In the genomic region with DNA sequence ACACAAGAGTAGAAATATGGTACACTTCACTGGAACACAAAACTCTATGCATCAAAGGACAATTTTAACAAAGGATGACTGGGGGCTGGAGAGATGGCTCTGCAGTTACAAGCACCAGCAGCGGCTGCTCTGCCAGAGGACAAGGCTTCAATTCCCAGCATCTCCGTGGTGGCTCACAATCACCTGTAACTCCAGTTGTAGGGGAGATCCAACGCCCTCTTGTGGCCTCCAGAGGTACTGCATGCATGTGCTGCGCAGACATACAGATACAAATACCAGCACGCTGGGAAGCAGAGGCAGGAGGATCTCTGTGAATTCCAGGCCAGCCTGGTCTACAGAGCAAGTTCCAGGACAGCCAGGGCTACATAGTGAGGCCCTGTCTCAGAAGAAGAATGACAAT, we compare ENCODE assay signal across 8 mouse cellular contexts. TPM values are rescaled to one million over a fixed set of nuclear protein-coding genes. Genes with fewer than 3 reads are reported as not detected.
A peak's percentile ranks its signal among the peaks of the same experiment; 100 is the strongest.
DNase-seq lines count a peak whose midpoint lies in the region; ATAC-seq and TF ChIP-seq lines count a peak whose summit lies in the region.

No protein-coding gene starts in this region.

- peak; percentile 75 for DNase-seq in CD4-positive, CD25-positive, alpha-beta regulatory T cell, adult 2 months (ENCODE audit: low read depth, low spot score)
- peak; percentile 89 for DNase-seq in midbrain, embryonic 11.5 days (ENCODE audit: low spot score, missing footprints)
- DNase-seq in midbrain, embryonic 14.5 days = no peak
- no peak for DNase-seq in liver, adult 2 months (ENCODE audit: extremely low read depth, low read depth, low spot score)
- no peak for DNase-seq in yolk sac, embryonic 10.5 days (ENCODE audit: low spot score)

- 62% methylated on average over 5 of the region's 5 CpGs for whole genome bisulfite sequencing in midbrain, embryonic 11.5 days
- 55% methylated on average over 5 of the region's 5 CpGs for WGBS in midbrain, embryonic 14.5 days
- 62% methylated on average over 5 of the region's 5 CpGs for WGBS in liver, adult 2 months

- peak; percentile 88 for TF ChIP-seq CTCF in liver, adult 2 months (IDR thresholded peaks at IDR 0.05; ENCODE audit: low read depth, low read length)
- TF ChIP-seq CTCF in testis, adult 2 months (IDR thresholded peaks at IDR 0.05; ENCODE audit: control insufficient read depth, insufficient read depth, insufficient replicate concordance, low read depth, low read length) = peak; percentile 98; the same call in 1 of the 2 replicates

- H3K36me3 ChIP-seq in midbrain, embryonic 11.5 days (ENCODE audit: control insufficient read depth, insufficient read depth, low read length) = no peaks in the 10 kb centered on the region
- no peaks in the 10 kb centered on the region for H3K36me3 ChIP-seq in midbrain, embryonic 14.5 days (ENCODE audit: control insufficient read depth, insufficient read depth, low read length)
- H3K36me3 ChIP-seq in liver, adult 2 months (ENCODE audit: control insufficient read depth, insufficient read depth, low read length) = no peaks in the 10 kb centered on the region
- no peaks in the 10 kb centered on the region for H3K36me3 ChIP-seq in testis, adult 2 months (ENCODE audit: control insufficient read depth, insufficient read depth, low read length)

- no peaks in the 10 kb centered on the region for H3K27me3 ChIP-seq in midbrain, embryonic 11.5 days (ENCODE audit: control insufficient read depth, insufficient read depth, low read length)
- H3K27me3 ChIP-seq in midbrain, embryonic 14.5 days (ENCODE audit: control insufficient read depth, insufficient read depth, low read length) = no peaks in the 10 kb centered on the region
- no peaks in the 10 kb centered on the region for H3K27me3 ChIP-seq in liver, adult 2 months (ENCODE audit: control insufficient read depth, insufficient read depth, low read length)
- no peaks in the 10 kb centered on the region for H3K27me3 ChIP-seq in testis, adult 2 months (ENCODE audit: control insufficient read depth, insufficient read depth, low read length)

- ATAC-seq in CD4-positive, CD25-positive, alpha-beta regulatory T cell, adult 4 months = no peak
- no peak for ATAC-seq in midbrain, embryonic 11.5 days (ENCODE audit: low FRiP score)
- ATAC-seq in midbrain, embryonic 14.5 days (ENCODE audit: low FRiP score, low TSS enrichment) = no peak
- ATAC-seq in frontal cortex, adult (ENCODE audit: low TSS enrichment) = no peak

- no peaks in the 10 kb centered on the region for H3K9me3 ChIP-seq in midbrain, embryonic 11.5 days (ENCODE audit: control insufficient read depth, low read length)
- H3K9me3 ChIP-seq in midbrain, embryonic 14.5 days (ENCODE audit: control insufficient read depth, low read length) = no peaks in the 10 kb centered on the region

- H3K27ac ChIP-seq in midbrain, embryonic 11.5 days (ENCODE audit: low read depth, low read length) = no peak overlapping the region
- no peak overlapping the region for H3K27ac ChIP-seq in midbrain, embryonic 14.5 days (replicated peaks; ENCODE audit: low read depth, low read length)
- no peak overlapping the region for H3K27ac ChIP-seq in liver, adult 2 months (replicated peaks; ENCODE audit: insufficient read depth, low read depth, low read length)
- H3K27ac ChIP-seq in testis, adult 2 months (ENCODE audit: control insufficient read depth, insufficient read depth, low read depth, low read length) = no peak overlapping the region

- H3K4me1 ChIP-seq in midbrain, embryonic 11.5 days (ENCODE audit: control insufficient read depth, insufficient read depth, low read length) = no peaks in the 10 kb centered on the region; the same call in 1 of the 2 replicates
- no peaks in the 10 kb centered on the region for H3K4me1 ChIP-seq in midbrain, embryonic 14.5 days (ENCODE audit: control insufficient read depth, insufficient read depth, low read length)
- H3K4me1 ChIP-seq in liver, adult 2 months (ENCODE audit: control insufficient read depth, insufficient read depth, low read length) = no peaks in the 10 kb centered on the region
- H3K4me1 ChIP-seq in testis, adult 2 months (ENCODE audit: control insufficient read depth, insufficient read depth, low read length) = no peaks in the 10 kb centered on the region; the same call in 1 of the 2 replicates

- no peaks in the 10 kb centered on the region for H3K79me2 ChIP-seq in liver, adult 2 months (ENCODE audit: control insufficient read depth, insufficient read depth, low read length)

- H3K4me2 ChIP-seq in midbrain, embryonic 11.5 days = no peak overlapping the region
- no peak overlapping the region for H3K4me2 ChIP-seq in midbrain, embryonic 14.5 days (ENCODE audit: low read length)

- no peak overlapping the region for H3K4me3 ChIP-seq in midbrain, embryonic 11.5 days (ENCODE audit: low read depth, low read length)
- H3K4me3 ChIP-seq in midbrain, embryonic 14.5 days (replicated peaks; ENCODE audit: low read depth, low read length) = no peak overlapping the region
- H3K4me3 ChIP-seq in liver, adult 2 months (ENCODE audit: insufficient read depth, low read depth, low read length) = no peak overlapping the region
- H3K4me3 ChIP-seq in testis, adult 2 months (ENCODE audit: control insufficient read depth, low read depth, low read length) = no peak overlapping the region

- no peak for TF ChIP-seq POLR2A in liver, adult 2 months (IDR thresholded peaks at IDR 0.05; ENCODE audit: extremely low read depth, insufficient read depth, low read length)
- TF ChIP-seq POLR2A in testis, adult 2 months (IDR thresholded peaks at IDR 0.05; ENCODE audit: control insufficient read depth, low read depth, low read length) = no peak

- no peak overlapping the region for H3K9ac ChIP-seq in midbrain, embryonic 11.5 days (ENCODE audit: low read length)
- H3K9ac ChIP-seq in midbrain, embryonic 14.5 days (replicated peaks; ENCODE audit: low read length) = no peak overlapping the region
- no peak overlapping the region for H3K9ac ChIP-seq in liver, adult 2 months (ENCODE audit: low read depth, low read length)

RNA-seq across cellular contexts. Expression of gene Sh3d21, which starts 6.7 kb away (rescaled TPM):
- polyA plus RNA-seq in CD4-positive, CD25-positive, alpha-beta regulatory T cell, adult 4 months (2017; shearing (Covaris generic)) = 1 to 10 TPM in 1 of 2 experiments, under 1 TPM in 1; 0.56 to 1.2 TPM
- polyA plus RNA-seq in midbrain, embryonic 11.5 days (2014; fragmentation: Nextera tagmentation; extraction: Ambion mirVana) = 1.4 TPM in 2 replicates
- 0.89 and 1.1 TPM in 2 replicates for polyA plus RNA-seq in midbrain, embryonic 14.5 days (2014; fragmentation: Nextera tagmentation; extraction: Ambion mirVana)
- total RNA-seq in liver, adult 2 months (2014; rRNA removed) = 0.54 and 0.65 TPM in 2 replicates
- 0.26 and 0.55 TPM in 2 replicates for polyA plus RNA-seq in liver, adult 2 months (2012; rRNA removed)
- 285 and 337 TPM in 2 replicates for polyA plus RNA-seq in testis, adult 2 months (2012; rRNA removed)

RNA-seq across cellular contexts. Expression of gene Eva1b, which starts 9.1 kb away (rescaled TPM):
- 10 to 100 TPM; 10.5 to 12.7 TPM for polyA plus RNA-seq in CD4-positive, CD25-positive, alpha-beta regulatory T cell, adult 4 months (2017; shearing (Covaris generic))
- 22.4 and 24.8 TPM in 2 replicates for polyA plus RNA-seq in midbrain, embryonic 11.5 days (2014; fragmentation: Nextera tagmentation; extraction: Ambion mirVana)
- 7.8 and 12.3 TPM in 2 replicates for polyA plus RNA-seq in midbrain, embryonic 14.5 days (2014; fragmentation: Nextera tagmentation; extraction: Ambion mirVana)
- 8.0 and 9.5 TPM in 2 replicates for total RNA-seq in liver, adult 2 months (2014; rRNA removed)
- 15.8 and 18.1 TPM in 2 replicates for polyA plus RNA-seq in liver, adult 2 months (2012; rRNA removed)
- 5.4 and 6.2 TPM in 2 replicates for polyA plus RNA-seq in testis, adult 2 months (2012; rRNA removed)

RNA-seq across cellular contexts. Expression of gene Thrap3, which starts 45.9 kb away (rescaled TPM):
- polyA plus RNA-seq in CD4-positive, CD25-positive, alpha-beta regulatory T cell, adult 4 months (2017; shearing (Covaris generic)) = 100 to 1,000 TPM; 222 to 330 TPM
- 192 and 219 TPM in 2 replicates for polyA plus RNA-seq in midbrain, embryonic 11.5 days (2014; fragmentation: Nextera tagmentation; extraction: Ambion mirVana)
- 113 and 167 TPM in 2 replicates for polyA plus RNA-seq in midbrain, embryonic 14.5 days (2014; fragmentation: Nextera tagmentation; extraction: Ambion mirVana)
- 74.3 and 78.6 TPM in 2 replicates for total RNA-seq in liver, adult 2 months (2014; rRNA removed)
- polyA plus RNA-seq in liver, adult 2 months (2012; rRNA removed) = 25.6 and 29.1 TPM in 2 replicates
- 48.4 and 56.8 TPM in 2 replicates for polyA plus RNA-seq in testis, adult 2 months (2012; rRNA removed)

RNA-seq across cellular contexts. Expression of gene Stk40, which starts 52.9 kb away (rescaled TPM):
- polyA plus RNA-seq in CD4-positive, CD25-positive, alpha-beta regulatory T cell, adult 4 months (2017; shearing (Covaris generic)) = 10 to 100 TPM; 11.4 to 23.2 TPM
- 20.8 and 25.4 TPM in 2 replicates for polyA plus RNA-seq in midbrain, embryonic 11.5 days (2014; fragmentation: Nextera tagmentation; extraction: Ambion mirVana)
- 21.1 and 29.4 TPM in 2 replicates for polyA plus RNA-seq in midbrain, embryonic 14.5 days (2014; fragmentation: Nextera tagmentation; extraction: Ambion mirVana)
- total RNA-seq in liver, adult 2 months (2014; rRNA removed) = 6.5 and 10.8 TPM in 2 replicates
- polyA plus RNA-seq in liver, adult 2 months (2012; rRNA removed) = 22.5 and 22.9 TPM in 2 replicates
- polyA plus RNA-seq in testis, adult 2 months (2012; rRNA removed) = 33.5 and 33.9 TPM in 2 replicates

Comparison
In these comparisons a context has a peak if more than half of its experiments do, and no peak if none do; other contexts are left out.
1. DNase-seq: peak in CD4-positive, CD25-positive, alpha-beta regulatory T cell, adult 2 months (single experiment) and midbrain, embryonic 11.5 days (single experiment); none in midbrain, embryonic 14.5 days (single experiment), liver, adult 2 months (single experiment) and yolk sac, embryonic 10.5 days (single experiment).
2. RNA of gene Sh3d21, which starts 6.7 kb away (polyA plus RNA-seq): 285 to 337 TPM in testis, adult 2 months; 1.4 TPM in midbrain, embryonic 11.5 days, 0.56 to 1.2 TPM in CD4-positive, CD25-positive, alpha-beta regulatory T cell, adult 4 months, 0.89 to 1.1 TPM in midbrain, embryonic 14.5 days and 0.26 to 0.55 TPM in liver, adult 2 months; every median in the first group is over 100 times any median in the second.